Mouse (Mus musculus): ENCODE results near the gene Pde1a. TPM values are rescaled to one million over a fixed set of nuclear protein-coding genes. Genes with fewer than 3 reads are reported as not detected.

Pde1a gene
- polyA plus RNA-seq (2012; rRNA removed) = 1.8 and 2.1 TPM in 2 replicates

- no peak within 1 kb of the TSS for H3K4me3 ChIP-seq (ENCODE audit: low read depth, low read length)
- 25% methylated on average over 21 of the region's 21 CpGs for WGBS
- no peak for TF ChIP-seq CTCF (IDR thresholded peaks at IDR 0.05; ENCODE audit: extremely low read depth, insufficient read length, insufficient replicate concordance, low read depth, low read length)
- TF ChIP-seq POLR2A (IDR thresholded peaks at IDR 0.05; ENCODE audit: low read depth, low read length) = no peak
These were observed at the start of gene Pde1a for GRCm38 (mm10) chr2:80128861-80129698. Gene Pde1a (minus strand): TSS chr2:80129458.

GRCm38 (mm10) chr2:80178608-80179280 is 49.5 kb upstream of the Pde1a start:
- no peaks in the 10 kb centered on the region for H3K4me1 ChIP-seq (ENCODE audit: control insufficient read depth, insufficient read depth, insufficient read length, low read length)
- WGBS = 39% methylated on average over 4 of the region's 4 CpGs
- no peak overlapping the region for H3K4me3 ChIP-seq (ENCODE audit: low read depth, low read length)
- no peak for TF ChIP-seq CTCF (IDR thresholded peaks at IDR 0.05; ENCODE audit: extremely low read depth, insufficient read length, insufficient replicate concordance, low read depth, low read length)
- no peak for TF ChIP-seq POLR2A (IDR thresholded peaks at IDR 0.05; ENCODE audit: low read depth, low read length)
- no peaks in the 10 kb centered on the region for H3K27me3 ChIP-seq (ENCODE audit: control insufficient read depth, insufficient read depth, low read length)
- no peaks in the 10 kb centered on the region for H3K36me3 ChIP-seq (ENCODE audit: control insufficient read depth, insufficient read depth, low read length)
- no peak overlapping the region for H3K27ac ChIP-seq (ENCODE audit: insufficient read depth, low read depth, low read length)

More at GRCm38 (mm10) chr2:80128861-80129698, at the start of gene Pde1a:
- Histone ChIP-seq H3K27ac (ENCODE audit: insufficient read depth, low read depth, low read length) (no peak within 1 kb of the TSS), H3K27me3 (ENCODE audit: control insufficient read depth, insufficient read depth, low read length) (no peaks in the 10 kb centered on the region), H3K36me3 (ENCODE audit: control insufficient read depth, insufficient read depth, low read length) (no peaks in the 10 kb centered on the region), H3K4me1 (ENCODE audit: control insufficient read depth, insufficient read depth, insufficient read length, low read length) (no peaks in the 10 kb centered on the region)

- Histone ChIP-seq H3K36me3 (ENCODE audit: control insufficient read depth, insufficient read depth, low read length) (no peaks in the 10 kb centered on the region), H3K27me3 (ENCODE audit: control insufficient read depth, insufficient read depth, low read length) (no peaks in the 10 kb centered on the region), H3K4me1 (ENCODE audit: control insufficient read depth, insufficient read depth, insufficient read length, low read length) (no peaks in the 10 kb centered on the region), H3K4me3 (ENCODE audit: low read depth, low read length) (no peak overlapping the region), H3K27ac (ENCODE audit: insufficient read depth, low read depth, low read length) (no peak overlapping the region)
- TF ChIP-seq POLR2A (IDR thresholded peaks at IDR 0.05; ENCODE audit: low read depth, low read length) = no peak
- 60% methylated on average over 3 of the region's 3 CpGs for WGBS
These were observed 48.9 kb upstream of the Pde1a start for GRCm38 (mm10) chr2:80178154-80178553.

- Histone ChIP-seq H3K4me1 (ENCODE audit: control insufficient read depth, insufficient read depth, insufficient read length, low read length) (no peaks in the 10 kb centered on the region), H3K27me3 (ENCODE audit: control insufficient read depth, insufficient read depth, low read length) (no peaks in the 10 kb centered on the region), H3K36me3 (ENCODE audit: control insufficient read depth, insufficient read depth, low read length) (no peaks in the 10 kb centered on the region), H3K27ac (ENCODE audit: insufficient read depth, low read depth, low read length) (no peak overlapping the region), H3K4me3 (ENCODE audit: low read depth, low read length) (no peak overlapping the region)
- TF ChIP-seq POLR2A (IDR thresholded peaks at IDR 0.05; ENCODE audit: low read depth, low read length) = no peak
- no peak for TF ChIP-seq CTCF (IDR thresholded peaks at IDR 0.05; ENCODE audit: extremely low read depth, insufficient read length, insufficient replicate concordance, low read depth, low read length)
- 79% methylated on average over 1 of the region's 1 CpGs for WGBS
These were observed 38.8 kb upstream of the Pde1a start for GRCm38 (mm10) chr2:80168103-80168502.

- no peak overlapping the region for H3K4me3 ChIP-seq (ENCODE audit: low read depth, low read length)
- H3K27me3 ChIP-seq (ENCODE audit: control insufficient read depth, insufficient read depth, low read length) = no peaks in the 10 kb centered on the region
- H3K36me3 ChIP-seq (ENCODE audit: control insufficient read depth, insufficient read depth, low read length) = no peaks in the 10 kb centered on the region
- WGBS = 75% methylated on average over 2 of the region's 2 CpGs
- no peaks in the 10 kb centered on the region for H3K4me1 ChIP-seq (ENCODE audit: control insufficient read depth, insufficient read depth, insufficient read length, low read length)
- H3K27ac ChIP-seq (ENCODE audit: insufficient read depth, low read depth, low read length) = no peak overlapping the region
- TF ChIP-seq POLR2A (IDR thresholded peaks at IDR 0.05; ENCODE audit: low read depth, low read length) (no peak), CTCF (IDR thresholded peaks at IDR 0.05; ENCODE audit: extremely low read depth, insufficient read length, insufficient replicate concordance, low read depth, low read length) (no peak)
These were observed 29.5 kb upstream of the Pde1a start for GRCm38 (mm10) chr2:80158784-80159183.

GRCm38 (mm10) chr2:80158196-80158595 is 28.9 kb upstream of the Pde1a start:
- Histone ChIP-seq H3K36me3 (ENCODE audit: control insufficient read depth, insufficient read depth, low read length) (no peaks in the 10 kb centered on the region), H3K27me3 (ENCODE audit: control insufficient read depth, insufficient read depth, low read length) (no peaks in the 10 kb centered on the region), H3K27ac (ENCODE audit: insufficient read depth, low read depth, low read length) (no peak overlapping the region), H3K4me3 (ENCODE audit: low read depth, low read length) (no peak overlapping the region), H3K4me1 (ENCODE audit: control insufficient read depth, insufficient read depth, insufficient read length, low read length) (no peaks in the 10 kb centered on the region)
- TF ChIP-seq POLR2A (IDR thresholded peaks at IDR 0.05; ENCODE audit: low read depth, low read length) (no peak), CTCF (IDR thresholded peaks at IDR 0.05; ENCODE audit: extremely low read depth, insufficient read length, insufficient replicate concordance, low read depth, low read length) (no peak)
- 74% methylated on average over 3 of the region's 3 CpGs for WGBS

GRCm38 (mm10) chr2:80150019-80150418 is 20.8 kb upstream of the Pde1a start:
- 62% methylated on average over 6 of the region's 6 CpGs for WGBS
- Histone ChIP-seq H3K36me3 (ENCODE audit: control insufficient read depth, insufficient read depth, low read length) (no peaks in the 10 kb centered on the region), H3K27me3 (ENCODE audit: control insufficient read depth, insufficient read depth, low read length) (no peaks in the 10 kb centered on the region), H3K4me3 (ENCODE audit: low read depth, low read length) (no peak overlapping the region), H3K4me1 (ENCODE audit: control insufficient read depth, insufficient read depth, insufficient read length, low read length) (no peaks in the 10 kb centered on the region), H3K27ac (ENCODE audit: insufficient read depth, low read depth, low read length) (no peak overlapping the region)
- TF ChIP-seq CTCF (IDR thresholded peaks at IDR 0.05; ENCODE audit: extremely low read depth, insufficient read length, insufficient replicate concordance, low read depth, low read length) (no peak), POLR2A (IDR thresholded peaks at IDR 0.05; ENCODE audit: low read depth, low read length) (no peak)
